Mouse (Mus musculus) cerebellum, adult 9-11 months (tissue): Measurements from ENCODE around the gene Akip1.

ENCODE experiments used
- DNase-seq: peaks from one replicate; pipeline ENCODE4 v3.0.0; 2022

Akip1 gene

DNA sequence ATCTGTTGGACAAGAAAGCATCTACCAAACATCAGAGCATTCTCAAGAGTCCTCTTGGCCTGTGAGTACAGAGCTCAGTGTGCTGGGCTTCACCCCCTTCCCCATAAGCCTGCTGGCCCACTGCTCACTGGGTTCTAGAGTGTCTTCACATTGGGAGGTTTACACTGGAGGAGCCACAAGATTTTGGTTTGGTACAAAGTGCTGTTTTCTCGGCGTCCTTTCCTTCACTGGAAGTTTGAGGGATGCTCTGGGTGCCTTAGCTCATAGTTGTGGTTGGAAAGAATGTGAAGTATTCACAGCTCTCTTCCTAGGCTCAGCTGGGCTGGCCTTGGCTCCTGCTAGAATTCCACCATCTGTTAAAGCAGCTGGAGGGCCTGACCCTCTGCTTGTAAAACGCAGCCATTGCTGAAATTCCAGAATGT lies 5.5 kb downstream of the Akip1 start:
- no peak for DNase-seq

DNA sequence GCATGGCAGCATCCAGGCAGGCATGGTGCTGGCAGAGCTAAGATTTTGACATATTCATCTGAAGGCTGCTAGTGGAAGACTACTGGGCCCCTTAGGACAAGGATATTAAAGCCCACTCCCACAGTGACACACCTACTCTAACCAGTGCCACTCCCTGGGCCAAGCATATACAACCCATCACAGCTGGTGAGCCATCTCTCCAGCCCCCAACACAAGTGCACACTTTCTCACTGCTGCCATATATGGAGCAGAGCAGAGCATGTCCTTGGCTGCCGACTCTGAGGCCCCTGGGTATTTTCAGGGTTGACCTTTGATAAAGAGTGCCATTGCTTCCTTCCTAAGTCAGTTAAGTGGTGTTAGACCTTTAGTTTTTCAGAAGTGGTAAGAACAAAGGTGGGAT lies 6.6 kb downstream of the Akip1 start:
- no peak for DNase-seq

DNA sequence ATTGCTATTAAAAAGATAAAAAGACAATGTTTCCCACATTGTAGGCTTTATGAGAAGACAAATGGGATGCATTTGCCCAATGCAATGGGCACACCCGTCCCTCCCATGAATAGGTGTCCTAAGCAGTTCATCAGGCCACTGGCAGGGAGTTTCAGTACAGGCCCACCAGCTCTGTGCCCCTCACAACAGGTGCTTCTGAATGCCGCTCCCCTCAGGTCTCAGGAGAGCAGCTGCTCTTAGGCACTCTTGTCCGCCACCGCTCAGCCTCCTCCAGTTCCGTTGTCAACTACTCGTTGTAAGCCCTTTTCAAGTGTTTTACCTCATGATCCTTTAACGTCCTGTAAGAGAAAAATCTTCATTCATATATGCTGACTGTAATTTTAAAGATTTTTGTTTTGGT lies 8.7 kb downstream of the Akip1 start:
- DNase-seq: no peak

DNA sequence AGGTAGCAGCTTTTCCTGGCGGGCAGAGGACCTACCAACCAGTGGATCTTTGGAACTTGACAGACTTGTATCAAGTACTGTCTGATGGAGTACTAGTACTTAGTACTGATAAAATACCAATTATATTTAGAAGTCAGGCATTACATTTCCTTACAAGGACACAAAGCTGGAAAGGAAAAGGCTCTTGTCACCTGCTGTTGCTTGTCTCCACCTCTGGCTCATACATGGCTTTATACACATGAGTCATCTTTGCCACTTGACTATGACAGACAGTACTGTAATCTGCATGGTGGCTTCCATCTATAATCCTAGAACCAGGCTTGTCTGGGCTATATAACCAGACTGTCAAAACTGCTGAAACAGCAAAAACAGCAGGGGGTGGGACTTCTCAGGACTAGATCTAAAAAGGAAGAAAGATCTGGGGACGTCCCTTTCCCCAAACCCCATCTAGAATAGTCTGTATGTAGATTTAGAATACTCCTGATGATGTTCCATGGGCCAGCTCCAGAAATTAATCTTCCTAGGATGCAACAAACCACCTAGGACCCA lies 10.0 kb downstream of the Akip1 start:
- no peak for DNase-seq

DNA sequence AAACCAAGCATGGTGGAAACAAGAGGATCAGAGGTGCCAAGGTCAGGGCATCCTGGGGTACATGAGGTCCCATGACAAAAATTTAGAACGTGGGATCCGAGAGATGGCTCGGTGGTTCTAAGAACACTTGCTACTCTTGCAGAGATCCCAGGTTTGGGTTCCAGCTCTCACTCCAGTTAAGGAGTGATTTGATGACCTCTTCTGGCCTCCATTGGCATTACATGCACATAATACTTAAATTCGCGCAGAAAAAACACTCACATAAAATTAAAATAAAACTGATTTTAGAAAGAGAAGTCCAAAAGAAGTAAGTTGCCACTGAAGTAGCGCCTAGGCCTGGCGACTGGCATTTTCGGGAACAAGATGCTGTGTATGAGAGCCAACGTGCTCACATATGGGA lies 15.8 kb downstream of the Akip1 start:
- DNase-seq: peak; percentile 14

DNA sequence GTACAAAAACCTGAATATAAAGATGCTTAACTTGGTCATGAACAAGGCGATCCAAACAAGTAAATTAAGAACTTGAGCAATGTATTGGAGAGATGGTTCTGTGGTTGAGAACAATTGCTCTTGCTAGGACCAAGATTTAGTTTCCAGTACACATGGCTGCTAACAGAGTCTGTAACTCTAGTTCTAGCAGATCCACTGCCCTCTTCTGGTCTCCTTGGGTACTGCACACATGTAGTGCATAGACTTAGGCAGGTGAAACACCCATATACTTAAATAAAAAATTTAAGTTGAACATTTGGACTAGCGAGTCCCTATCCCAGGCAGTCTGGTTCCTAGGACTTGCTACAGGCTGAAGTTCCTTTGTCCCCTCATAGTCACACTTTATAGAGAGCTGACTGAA lies 19.1 kb downstream of the Akip1 start:
- no peak for DNase-seq

DNA sequence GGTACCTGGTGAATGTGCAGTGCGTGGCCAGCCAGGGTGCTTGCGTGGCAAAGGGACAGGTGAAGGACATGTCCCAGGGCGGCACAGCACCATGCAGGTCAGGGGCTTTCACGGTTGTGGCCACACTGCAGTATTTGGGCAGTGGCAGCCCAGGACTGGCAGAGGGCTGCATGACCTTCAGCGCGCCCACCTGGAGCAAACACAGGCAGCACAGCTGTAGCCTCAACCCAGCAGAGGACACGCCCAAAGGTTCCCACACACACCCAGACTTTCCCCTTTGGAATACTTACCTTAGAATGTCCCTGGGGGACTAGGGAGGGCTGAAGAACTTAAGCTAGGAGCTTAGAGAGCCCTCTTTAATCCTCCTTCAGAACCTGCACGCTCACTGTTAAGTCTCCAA lies 19.6 kb downstream of the Akip1 start:
- DNase-seq: no peak

DNA sequence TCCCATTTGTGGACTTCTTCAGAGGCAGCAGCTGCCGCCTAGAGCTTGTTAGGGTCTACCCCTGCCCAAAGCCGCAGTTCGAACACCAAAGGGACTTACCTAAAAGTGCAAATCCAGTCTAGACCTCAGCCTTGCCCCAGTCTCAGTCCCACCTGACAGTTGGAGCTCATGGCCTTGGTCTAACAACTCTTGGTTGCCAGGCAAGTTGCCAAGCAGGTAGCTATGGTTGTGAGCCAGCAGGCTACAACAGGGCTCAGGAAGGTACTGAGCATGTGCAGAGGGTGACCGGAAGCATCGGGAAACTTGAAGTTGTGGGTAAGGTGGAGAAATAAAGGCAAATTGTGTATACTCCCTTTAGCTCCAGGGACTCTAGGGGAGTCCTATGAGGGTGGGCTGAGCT lies 20.2 kb downstream of the Akip1 start, which contains the start of gene BC051019:
Gene BC051019 (minus strand): TSS at position 154 of the 400 bp plus-strand sequence.
- DNase-seq: no peak

DNA sequence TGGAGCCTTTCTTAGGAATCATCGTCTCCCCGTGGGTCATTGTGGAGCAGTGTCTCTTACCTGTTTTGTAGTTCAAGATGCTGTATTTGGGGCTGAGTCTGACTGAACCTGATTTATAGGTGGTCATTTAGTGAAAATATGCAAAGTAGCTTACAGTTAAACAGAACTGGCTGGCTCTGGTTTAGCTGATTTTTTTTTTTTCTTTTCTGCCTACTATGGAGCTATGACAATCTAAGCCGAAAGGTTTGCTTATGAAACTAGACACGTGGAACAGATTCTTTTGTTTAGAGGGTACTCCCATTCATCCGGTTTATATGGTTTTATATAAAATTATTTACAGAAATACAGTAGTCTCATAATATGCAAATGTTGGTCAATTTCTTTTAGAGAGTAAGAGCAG lies 28.1 kb downstream of the Akip1 start, which contains the start of gene Ascl3:
Gene Ascl3 (minus strand): TSS at position 101 of the 400 bp plus-strand sequence.
- no peak for DNase-seq

DNA sequence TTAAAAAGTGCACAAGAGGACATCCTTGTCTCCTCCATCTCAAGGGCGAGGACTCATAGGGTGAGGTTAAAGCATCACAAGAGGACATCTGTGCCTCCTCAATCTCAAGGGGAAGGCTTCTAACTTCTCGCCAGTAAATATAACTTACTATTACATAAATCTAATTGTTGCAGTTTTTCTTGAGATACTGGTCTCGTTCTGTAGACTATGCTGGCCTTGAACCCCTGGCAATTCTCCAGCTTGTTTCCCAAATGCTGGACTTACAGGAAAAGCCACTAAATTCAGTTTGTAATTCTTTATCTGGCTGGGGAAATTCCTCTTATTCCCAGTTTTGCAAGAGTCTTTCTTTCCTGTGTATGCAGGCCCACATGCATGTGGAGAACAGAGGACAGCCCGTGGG lies 31.3 kb downstream of the Akip1 start:
- no peak for DNase-seq

DNA sequence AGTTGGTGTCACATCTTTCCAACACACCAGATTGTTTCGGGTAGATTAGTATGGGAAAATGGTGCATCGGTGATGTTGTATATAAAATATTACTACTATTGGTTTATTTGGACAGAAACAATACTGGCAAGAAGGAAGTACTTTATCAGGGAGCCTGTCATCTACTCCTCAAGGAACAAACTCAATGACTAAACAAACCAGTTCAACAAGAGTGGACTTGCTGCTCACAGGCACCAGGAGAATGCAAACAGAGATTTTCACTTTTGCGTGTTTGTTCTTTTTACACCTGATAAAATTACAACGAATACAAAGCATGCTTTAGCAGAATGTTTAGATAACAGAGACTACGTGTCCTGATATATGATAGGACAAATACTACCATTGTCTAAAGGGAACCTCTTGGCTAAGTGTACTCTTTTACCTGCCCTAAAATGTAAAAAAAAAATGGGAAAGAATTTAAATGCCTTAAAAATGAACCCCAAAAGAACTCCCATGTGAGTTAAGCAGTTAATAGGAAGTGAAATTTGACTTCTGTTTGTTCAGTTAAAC lies 36.4 kb downstream of the Akip1 start:
- no peak for DNase-seq

DNA sequence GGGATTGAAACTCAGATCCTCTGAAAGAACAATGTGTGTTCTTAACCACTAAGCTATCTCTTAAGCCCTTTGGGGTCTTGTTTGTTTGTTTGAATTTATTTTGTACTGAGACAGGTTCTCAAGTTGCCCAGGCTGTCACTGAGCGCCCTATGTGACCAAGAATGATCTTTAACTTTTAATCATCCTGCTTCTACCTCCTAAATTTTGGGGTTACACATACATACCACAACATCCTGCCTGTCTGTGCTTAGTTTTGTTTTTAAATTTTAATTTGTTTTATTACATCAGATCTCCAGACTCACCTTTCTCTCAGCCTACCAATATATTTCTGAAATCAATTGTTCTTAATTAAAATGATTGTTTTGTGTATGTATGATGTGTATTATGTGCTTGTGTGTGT lies 37.6 kb downstream of the Akip1 start:
- DNase-seq: no peak

DNA sequence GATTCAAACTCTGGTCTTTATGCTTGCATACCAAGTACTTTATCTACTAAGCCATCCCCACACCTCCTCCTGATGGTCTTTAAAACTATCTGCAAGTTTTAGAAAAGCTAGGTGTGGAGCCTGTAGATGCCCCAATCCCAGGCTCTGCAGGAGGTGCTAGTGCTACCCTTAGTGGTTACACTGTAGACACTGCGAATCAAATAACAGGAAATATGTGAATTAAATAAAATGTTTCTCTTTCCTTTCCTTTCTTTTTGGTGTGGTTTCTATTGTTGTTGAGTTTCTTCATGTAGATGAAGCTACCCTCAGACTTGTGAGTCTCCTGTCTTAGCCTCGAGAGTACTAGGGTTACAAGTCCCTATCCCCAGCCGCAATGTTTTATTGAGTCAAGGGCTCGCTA lies 38.2 kb downstream of the Akip1 start:
- no peak for DNase-seq

DNA sequence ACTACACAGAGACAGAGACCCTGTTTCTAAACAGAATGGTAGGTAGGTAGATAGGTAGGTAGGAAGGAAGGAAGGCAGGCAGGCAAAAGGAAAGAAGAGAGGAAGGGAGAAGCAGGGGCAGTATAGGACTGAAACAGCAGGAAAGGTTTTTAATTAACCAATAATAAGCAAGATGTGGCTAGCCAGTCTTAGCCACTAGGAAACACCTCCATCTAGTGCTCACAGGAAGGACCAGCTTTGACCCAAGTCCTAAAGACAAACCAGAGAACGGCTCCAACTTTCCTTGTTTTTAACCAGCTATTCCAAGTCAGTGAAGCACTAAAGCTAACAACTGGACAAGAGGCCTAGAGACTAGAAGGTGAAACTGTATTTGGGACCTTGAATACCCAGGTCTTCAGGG lies 44.3 kb downstream of the Akip1 start:
- no peak for DNase-seq

DNA sequence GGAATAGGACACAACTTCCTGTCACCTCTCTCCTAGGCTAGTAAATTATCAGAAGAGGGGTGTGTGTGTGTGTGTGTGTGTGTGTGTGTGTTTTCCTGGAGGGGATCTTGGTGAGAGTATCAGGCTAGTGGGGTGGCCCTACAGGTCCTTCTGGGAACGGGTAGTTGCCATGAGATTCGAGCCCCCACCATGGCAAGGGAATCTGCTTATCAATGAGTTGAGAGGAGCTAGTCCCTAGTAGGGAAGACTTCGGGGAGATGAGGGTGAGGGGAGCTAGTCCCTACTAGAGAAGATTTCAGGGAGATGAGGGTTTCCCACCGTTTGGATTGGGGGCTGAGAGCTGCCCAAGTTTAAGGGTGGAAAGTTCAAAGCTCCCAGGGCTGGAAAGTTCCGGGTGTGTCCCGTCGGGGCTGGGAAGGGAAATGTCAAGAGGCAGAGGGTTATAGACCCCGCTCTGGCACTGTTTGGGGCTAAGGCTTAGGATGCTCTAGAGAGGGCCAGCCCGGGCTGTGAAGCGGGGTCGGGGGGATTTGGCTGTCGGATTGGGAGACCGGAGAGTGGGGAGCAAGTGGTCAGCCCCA lies 48.0 kb downstream of the Akip1 start:
- DNase-seq: peak; percentile 23

DNA sequence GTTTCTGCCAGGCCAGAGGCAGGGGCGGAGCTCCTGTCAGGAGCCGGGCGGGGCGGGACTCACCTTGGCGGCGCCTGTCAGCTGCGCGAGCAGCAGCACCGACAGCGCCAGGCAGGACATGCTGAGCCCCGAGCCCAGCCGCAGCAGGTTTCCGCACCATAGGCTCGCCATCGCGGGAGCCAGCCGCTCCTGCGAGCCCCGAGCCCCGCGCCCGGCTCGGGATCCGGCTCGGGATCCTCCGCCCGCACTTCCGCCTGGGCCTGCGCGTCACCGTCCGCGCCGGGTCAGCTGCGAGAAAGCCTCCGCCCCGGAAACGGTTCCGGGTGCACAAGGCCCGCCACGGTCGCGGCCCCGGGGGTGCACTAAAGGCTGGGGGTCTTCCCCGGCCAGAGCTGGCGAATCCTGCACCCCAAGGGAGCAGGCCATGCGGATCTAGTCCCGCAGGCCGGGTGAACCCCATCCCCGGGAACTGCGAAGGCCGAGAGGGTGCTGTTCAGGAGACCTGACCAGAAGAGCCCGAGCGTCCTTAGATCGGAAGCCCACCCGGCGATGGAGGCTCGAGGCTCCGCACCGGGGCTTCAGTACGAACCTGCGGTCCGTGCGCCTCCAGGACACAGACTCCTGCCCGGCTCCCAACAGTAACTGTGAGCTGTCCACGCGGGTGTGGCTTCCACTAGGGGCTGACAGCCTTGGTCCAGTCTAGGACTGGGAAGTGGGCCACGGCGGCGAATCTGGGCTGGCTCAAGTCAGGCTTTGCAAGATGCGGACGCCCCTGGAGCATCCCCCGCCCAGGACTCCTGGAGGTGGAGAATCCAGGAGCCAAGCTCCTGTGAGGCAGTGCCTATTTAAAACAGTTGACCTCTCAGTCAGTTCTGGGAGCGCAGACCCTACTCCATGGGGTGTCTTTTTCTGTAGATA lies 48.8 kb downstream of the Akip1 start, which contains the start of gene Tmem9b:
Gene Tmem9b (minus strand): TSS at position 868 of the 918 bp plus-strand sequence.
- DNase-seq: peak; percentile 81

DNA sequence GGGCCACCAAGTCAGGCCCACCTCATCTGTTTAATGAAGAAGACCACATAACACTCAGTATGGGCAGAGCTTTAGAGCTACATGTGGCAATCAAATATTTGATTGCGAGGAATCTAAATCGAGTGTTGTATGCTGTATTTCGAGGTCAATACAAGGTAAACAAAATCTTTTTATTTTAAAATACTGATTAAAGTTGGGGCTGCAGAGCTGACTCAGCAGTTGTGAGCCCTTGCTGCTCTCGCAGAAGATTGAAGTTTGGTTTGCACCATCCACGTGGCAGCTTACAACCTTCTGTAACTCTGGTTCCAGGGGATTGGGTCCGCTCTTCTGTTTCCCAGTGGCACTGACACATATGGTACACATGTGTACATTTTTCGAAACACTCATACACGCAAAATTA lies 50.5 kb downstream of the Akip1 start:
- no peak for DNase-seq

DNA sequence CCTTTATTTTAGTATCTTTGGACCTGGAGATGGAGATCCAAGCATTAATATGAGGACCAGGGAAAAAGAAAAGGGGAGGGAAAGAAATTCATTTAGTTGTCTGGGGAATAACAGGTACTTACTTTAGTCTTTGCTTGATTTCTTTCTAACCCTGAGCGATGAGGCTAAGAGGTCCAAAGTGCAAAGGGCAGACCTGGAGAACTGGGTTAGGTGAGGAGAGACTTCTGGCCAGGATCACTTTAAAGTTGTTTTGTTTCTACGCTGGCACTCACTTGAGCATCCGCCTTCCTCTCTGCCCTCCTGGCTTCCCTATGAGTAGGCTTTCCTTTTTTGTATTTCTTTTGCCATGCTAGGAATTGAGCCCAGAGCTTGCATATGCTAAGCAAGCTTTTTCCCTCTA lies 52.8 kb downstream of the Akip1 start:
- no peak for DNase-seq
